Mouse (Mus musculus) myocyte (in vitro differentiated cells): Measurements from ENCODE around the gene Hecw2. TPM values are rescaled to one million over a fixed set of nuclear protein-coding genes. Genes with fewer than 3 reads are reported as not detected.

Source experiments
- H3K27me3 ChIP-seq: one replicate; pipeline ENCODE4 v1.6.1; 2011; ENCODE audit not compliant: control insufficient read depth, insufficient read depth, insufficient read length
- H3K36me3 ChIP-seq: one replicate; pipeline ENCODE4 v1.6.1; 2011; ENCODE audit not compliant: control insufficient read depth, insufficient read depth
- H3K4me2 ChIP-seq: one replicate; pipeline ENCODE4 v1.6.1; 2011; ENCODE audit warnings: low read depth, control low read depth
- H3K4me3 ChIP-seq: one replicate; pipeline ENCODE4 v1.5.1; 2011; ENCODE audit warnings: mild to moderate bottlenecking, control low read depth, moderate library complexity
- H3K79me2 ChIP-seq: one replicate; pipeline ENCODE4 v1.6.1; 2011; ENCODE audit not compliant: control insufficient read depth, insufficient read depth
- H3ac ChIP-seq: one replicate; pipeline ENCODE4 v1.6.1; 2011; ENCODE audit not compliant: control insufficient read depth, insufficient read length
- CEBPB ChIP-seq: IDR thresholded peaks from 2 replicates; pipeline ENCODE4 v1.6.1; 2011; ENCODE audit warnings: mild to moderate bottlenecking, moderate library complexity; ENCODE audit not compliant: poor library complexity, insufficient read depth, severe bottlenecking
- E2F4 ChIP-seq: IDR thresholded peaks from one replicate; pipeline ENCODE4 v1.6.1; 2011; ENCODE audit warnings: mild to moderate bottlenecking, control low read depth, moderate library complexity; ENCODE audit not compliant: insufficient read depth
- MAX ChIP-seq: IDR thresholded peaks from one replicate; pipeline ENCODE4 v1.6.1; 2011; ENCODE audit warnings: low read depth, mild to moderate bottlenecking, control low read depth
- MYOD1 ChIP-seq, 3 experiments: IDR thresholded peaks; one replicate each; pipeline ENCODE4 v1.6.1; 2011; ENCODE audit warnings: control low read depth in 2 of 3, low read depth in 2 of 3, mild to moderate bottlenecking in 2 of 3, moderate library complexity in 1 of 3; ENCODE audit not compliant: insufficient read length in 2 of 3, control insufficient read depth in 1 of 3
- MYOG ChIP-seq, 3 experiments: IDR thresholded peaks; one replicate each; pipeline ENCODE4 v1.6.1; 2011; ENCODE audit warnings: control low read depth in 2 of 3, low read depth in 2 of 3, mild to moderate bottlenecking in 2 of 3; ENCODE audit not compliant: insufficient read length in 2 of 3, control insufficient read depth in 1 of 3, insufficient read depth in 1 of 3
- POLR2A ChIP-seq: IDR thresholded peaks from one replicate; pipeline ENCODE4 v1.6.1; 2011; ENCODE audit warnings: low read depth, mild to moderate bottlenecking, control low read depth, moderate library complexity; ENCODE audit not compliant: insufficient read length
- POLR2AphosphoS2 ChIP-seq: IDR thresholded peaks from one replicate; pipeline ENCODE4 v1.6.1; 2011; ENCODE audit warnings: low read depth, control low read depth; ENCODE audit not compliant: insufficient read length
- REST ChIP-seq: IDR thresholded peaks from one replicate; pipeline ENCODE4 v1.6.1; 2011; ENCODE audit warnings: mild to moderate bottlenecking, control low read depth, moderate library complexity; ENCODE audit not compliant: insufficient read depth, insufficient read length
- SRF ChIP-seq: IDR thresholded peaks from one replicate; pipeline ENCODE4 v1.6.1; 2011; ENCODE audit warnings: low read depth; ENCODE audit not compliant: control insufficient read depth, insufficient read length
- TCF12 ChIP-seq: IDR thresholded peaks from one replicate; pipeline ENCODE4 v1.6.1; 2011; ENCODE audit warnings: mild to moderate bottlenecking, control low read depth; ENCODE audit not compliant: poor library complexity, insufficient read depth, severe bottlenecking
- TCF3 ChIP-seq: IDR thresholded peaks from one replicate; pipeline ENCODE4 v1.6.1; 2011; ENCODE audit warnings: low read depth, control low read depth; ENCODE audit not compliant: insufficient read length
- USF1 ChIP-seq: IDR thresholded peaks from one replicate; pipeline ENCODE4 v1.6.1; 2011; ENCODE audit warnings: low read depth, mild to moderate bottlenecking, control low read depth, moderate library complexity
- polyA plus RNA-seq: library from polyadenylated mRNA; unstranded; fragments of >200 nt; fragmentation: generic; extraction: Trizol; gene quantifications from one replicate; pipeline ENCODE4 v1.2.1, GENCODE M21; 2012; ENCODE audit warnings: missing spikeins

Hecw2 gene
- polyA plus RNA-seq, 1 experiment: 4.6 TPM

GRCm38 (mm10) chr1:53925149-53925901, 269.6 kb downstream of the Hecw2 start:
- TF ChIP-seq E2F4 (no peak), MYOD1 (IDR thresholded peaks at IDR 0.05; ENCODE audit: control insufficient read depth in 1 of 3, insufficient read length in 2 of 3, low read depth in 2 of 3) (no peak), MAX (no peak), MYOG (IDR thresholded peaks at IDR 0.05; ENCODE audit: control insufficient read depth in 1 of 3, insufficient read depth in 1 of 3, insufficient read length in 2 of 3, low read depth in 2 of 3) (no peak)
- Histone ChIP-seq H3K79me2 (no peaks in the 10 kb centered on the region), H3K4me2 (no peak overlapping the region), H3K27me3 (no peaks in the 10 kb centered on the region), H3ac (no peak overlapping the region), H3K36me3 (no peaks in the 10 kb centered on the region), H3K4me3 (no peak overlapping the region)

- Histone ChIP-seq H3K4me3 (no peak overlapping the region), H3K79me2 (no peaks in the 10 kb centered on the region), H3ac (no peak overlapping the region), H3K36me3 (no peaks in the 10 kb centered on the region), H3K27me3 (no peaks in the 10 kb centered on the region), H3K4me2 (no peak overlapping the region)
- TF ChIP-seq TCF12 (no peak), MAX (no peak), MYOD1 (IDR thresholded peaks at IDR 0.05; ENCODE audit: control insufficient read depth in 1 of 3, insufficient read length in 2 of 3, low read depth in 2 of 3) (no peak), SRF (no peak), POLR2AphosphoS2 (no peak), USF1 (no peak), MYOG (IDR thresholded peaks at IDR 0.05; ENCODE audit: control insufficient read depth in 1 of 3, insufficient read depth in 1 of 3, insufficient read length in 2 of 3, low read depth in 2 of 3) (no peak), E2F4 (no peak), POLR2A (no peak), CEBPB (no peak), REST (no peak), TCF3 (no peak)
Measured at GRCm38 (mm10) chr1:53911848-53912247, 283.1 kb downstream of the Hecw2 start.

GRCm38 (mm10) chr1:53910251-53910650, 284.7 kb downstream of the Hecw2 start:
- H3K4me3 ChIP-seq: no peak overlapping the region
- H3K27me3 ChIP-seq: no peaks in the 10 kb centered on the region
- TF ChIP-seq POLR2AphosphoS2 (no peak), REST (no peak), TCF3 (no peak), TCF12 (no peak)
- H3K4me2 ChIP-seq: no peak overlapping the region
- H3K36me3 ChIP-seq: no peaks in the 10 kb centered on the region
- H3K79me2 ChIP-seq: no peaks in the 10 kb centered on the region
- H3ac ChIP-seq: no peak overlapping the region

GRCm38 (mm10) chr1:53909118-53909517, 285.9 kb downstream of the Hecw2 start:
- no peak overlapping the region for H3K4me3 ChIP-seq
- no peaks in the 10 kb centered on the region for H3K79me2 ChIP-seq
- H3ac ChIP-seq: no peak overlapping the region
- no peak overlapping the region for H3K4me2 ChIP-seq
- no peaks in the 10 kb centered on the region for H3K27me3 ChIP-seq
- no peaks in the 10 kb centered on the region for H3K36me3 ChIP-seq
- TF ChIP-seq CEBPB: no peak
- TF ChIP-seq POLR2A: no peak
- no peak for TF ChIP-seq TCF3
- no peak for TF ChIP-seq POLR2AphosphoS2
- no peak for TF ChIP-seq E2F4
- TF ChIP-seq REST: no peak
- TF ChIP-seq SRF: no peak
- TF ChIP-seq MAX: no peak
- TF ChIP-seq MYOD1 (IDR thresholded peaks at IDR 0.05; ENCODE audit: control insufficient read depth in 1 of 3, insufficient read length in 2 of 3, low read depth in 2 of 3): no peak
- TF ChIP-seq USF1: no peak
- TF ChIP-seq TCF12: no peak
- no peak for TF ChIP-seq MYOG (IDR thresholded peaks at IDR 0.05; ENCODE audit: control insufficient read depth in 1 of 3, insufficient read depth in 1 of 3, insufficient read length in 2 of 3, low read depth in 2 of 3)

- no peak for TF ChIP-seq E2F4
- no peak for TF ChIP-seq MAX
- TF ChIP-seq TCF12: no peak
- TF ChIP-seq MYOG (IDR thresholded peaks at IDR 0.05; ENCODE audit: control insufficient read depth in 1 of 3, insufficient read depth in 1 of 3, insufficient read length in 2 of 3, low read depth in 2 of 3): no peak
- TF ChIP-seq MYOD1 (IDR thresholded peaks at IDR 0.05; ENCODE audit: control insufficient read depth in 1 of 3, insufficient read length in 2 of 3, low read depth in 2 of 3): no peak
- TF ChIP-seq REST: no peak
- no peak for TF ChIP-seq TCF3
- TF ChIP-seq POLR2A: no peak
- no peak for TF ChIP-seq POLR2AphosphoS2
- no peak for TF ChIP-seq CEBPB
- TF ChIP-seq SRF: no peak
- no peak for TF ChIP-seq USF1
- H3K36me3 ChIP-seq: peaks cover 6% of the 10 kb centered on the region
Measured at GRCm38 (mm10) chr1:53906175-53906574, 288.8 kb downstream of the Hecw2 start.

More at GRCm38 (mm10) chr1:53906175-53906574, 288.8 kb downstream of the Hecw2 start:
- Histone ChIP-seq H3ac (no peak overlapping the region), H3K79me2 (no peaks in the 10 kb centered on the region), H3K4me3 (no peak overlapping the region), H3K4me2 (no peak overlapping the region), H3K27me3 (no peaks in the 10 kb centered on the region)
